Mouse (Mus musculus): ENCODE results near the gene Nav2.
A peak's percentile ranks its signal among the peaks of the same experiment; 100 is the strongest.

DNA sequence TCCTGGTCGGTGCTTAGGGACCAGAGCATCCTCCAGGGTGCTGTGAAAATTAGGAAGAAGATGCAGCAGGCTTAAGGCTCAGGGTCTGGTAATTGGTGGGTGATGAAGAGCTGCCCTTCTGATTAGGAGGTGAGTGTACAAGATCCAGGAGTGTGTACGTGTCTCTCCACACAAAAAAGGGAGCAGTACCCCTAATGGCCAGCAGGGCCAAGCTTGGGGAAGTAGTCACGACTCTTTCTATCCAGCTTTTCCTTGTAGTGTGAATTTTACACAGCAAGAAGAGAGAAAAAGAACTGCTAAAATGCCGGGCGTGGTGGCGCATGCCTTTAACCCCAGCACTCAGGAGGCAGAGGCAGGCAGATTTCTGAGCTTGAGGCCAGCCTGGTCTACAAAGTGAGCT is 399.2 kb downstream of the Nav2 start:
- TF ChIP-seq GATA1 (IDR thresholded peaks at IDR 0.05; ENCODE audit: borderline replicate concordance, low read length) (no peak), POLR2AphosphoS5 (IDR thresholded peaks at IDR 0.05; ENCODE audit: insufficient replicate concordance, low read depth, low read length) (no peak), CTCF (IDR thresholded peaks at IDR 0.05; ENCODE audit: low read depth, low read length) (peak; percentile 18; the same call in 1 of the 2 replicates), TAL1 (conservative IDR thresholded peaks at IDR 0.05; ENCODE audit: low read depth, low read length) (no peak)
